In genomic region chr3:109782289-109782951, GRCm38 (mm10) we compare ENCODE assay signal across 8 mouse cellular contexts.
DNase-seq lines count a peak whose midpoint lies in the region; ATAC-seq lines count a peak whose summit lies in the region.

No protein-coding gene starts in this region.

- H3K27ac ChIP-seq in heart, embryonic 10.5 days, result peak overlapping the region; percentile 77
- H3K27ac ChIP-seq in limb, embryonic 10.5 days, result peak overlapping the region; percentile 89
- peak overlapping the region; percentile 86 for H3K27ac ChIP-seq in midbrain, embryonic 16.5 days (ENCODE audit: low read length)

- intact Hi-C loops in gastrocnemius, postnatal 14 days (cut with DNase I; ENCODE audit: low total_unique reads), result no loop called here

- peak; percentile 74 for DNase-seq in heart, embryonic 10.5 days (ENCODE audit: low spot score)
- DNase-seq in heart, adult 11 months, result no peak
- peak; percentile 89 for DNase-seq in embryo, embryonic 10.5 days (ENCODE audit: low spot score)
- DNase-seq in gastrocnemius, postnatal 14 days, result peak; percentile 30
- peak; percentile 2 to 5 for DNase-seq in kidney, adult 8-10 months
- peak; percentile 79 for DNase-seq in limb, embryonic 10.5 days (ENCODE audit: low spot score)
- peak; percentile 77 for DNase-seq in telencephalon, adult 2 months (ENCODE audit: low read depth, low spot score)

- no peaks in the 10 kb centered on the region for H3K27me3 ChIP-seq in heart, embryonic 10.5 days (ENCODE audit: insufficient read depth, poor library complexity, severe bottlenecking)
- no peaks in the 10 kb centered on the region for H3K27me3 ChIP-seq in limb, embryonic 10.5 days (ENCODE audit: low read depth, poor library complexity, severe bottlenecking)
- no peaks in the 10 kb centered on the region for H3K27me3 ChIP-seq in midbrain, embryonic 16.5 days (ENCODE audit: control insufficient read depth, insufficient read depth, low read depth, low read length)

- H3K4me2 ChIP-seq in midbrain, embryonic 16.5 days (ENCODE audit: low read length), result peak overlapping the region; percentile 77

- no peaks in the 10 kb centered on the region for H3K9me3 ChIP-seq in heart, embryonic 10.5 days
- no peaks in the 10 kb centered on the region for H3K9me3 ChIP-seq in limb, embryonic 10.5 days (replicated peaks)
- H3K9me3 ChIP-seq in midbrain, embryonic 16.5 days (replicated peaks; ENCODE audit: control insufficient read depth, low read length, poor library complexity, severe bottlenecking), result no peaks in the 10 kb centered on the region

- peak overlapping the region; percentile 61 for H3K4me3 ChIP-seq in heart, embryonic 10.5 days
- peak overlapping the region; percentile 56 for H3K4me3 ChIP-seq in limb, embryonic 10.5 days
- H3K4me3 ChIP-seq in midbrain, embryonic 16.5 days (ENCODE audit: low read depth, low read length), result peak overlapping the region; percentile 38

- peak overlapping the region; percentile 79 for H3K9ac ChIP-seq in midbrain, embryonic 16.5 days (ENCODE audit: low read depth, low read length)

- WGBS in heart, embryonic 10.5 days, result 3% methylated on average over 27 of the region's 27 CpGs
- 4% methylated on average over 27 of the region's 27 CpGs for WGBS in limb, embryonic 10.5 days
- WGBS in midbrain, embryonic 16.5 days, result 2% methylated on average over 27 of the region's 27 CpGs

- peak; percentile 91 for ATAC-seq in midbrain, embryonic 16.5 days

- H3K36me3 ChIP-seq in heart, embryonic 10.5 days, result no peaks in the 10 kb centered on the region
- H3K36me3 ChIP-seq in limb, embryonic 10.5 days, result no peaks in the 10 kb centered on the region
- H3K36me3 ChIP-seq in midbrain, embryonic 16.5 days (ENCODE audit: control insufficient read depth, insufficient read depth, low read length), result no peaks in the 10 kb centered on the region

- H3K4me1 ChIP-seq in heart, embryonic 10.5 days, result peaks cover 10% of the 10 kb centered on the region
- H3K4me1 ChIP-seq in limb, embryonic 10.5 days, result peaks cover 21% of the 10 kb centered on the region
- peaks cover 16% of the 10 kb centered on the region for H3K4me1 ChIP-seq in midbrain, embryonic 16.5 days (ENCODE audit: control insufficient read depth, insufficient read depth, low read length)
